Mouse (Mus musculus): ENCODE measurements around the gene Insig1.

DNA sequence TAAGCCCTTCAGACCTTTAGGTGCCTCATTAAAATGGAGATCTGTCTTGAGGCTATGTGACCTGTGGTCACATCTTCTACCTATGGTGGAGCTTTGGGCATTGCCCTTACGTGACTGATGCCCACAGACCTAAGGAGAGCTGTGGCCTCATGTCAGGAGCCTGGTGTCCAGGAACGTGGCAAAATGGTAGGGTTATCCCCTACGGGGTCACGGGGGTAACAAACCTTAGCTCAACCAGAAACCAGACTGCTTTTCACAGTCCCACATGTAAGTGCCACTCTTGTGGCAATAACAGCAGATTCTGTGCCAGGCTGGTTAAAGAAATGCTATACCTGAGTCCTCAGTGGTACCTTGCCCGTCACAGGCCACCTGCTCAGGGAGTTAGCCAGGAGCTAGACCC is 37.3 kb upstream of the Insig1 start:
- no peak for TF ChIP-seq CTCF (conservative IDR thresholded peaks at IDR 0.05; ENCODE audit: low read length)
- TF ChIP-seq POU5F1 (IDR thresholded peaks at IDR 0.05; ENCODE audit: borderline replicate concordance, low read length) = no peak
- no peak for TF ChIP-seq NANOG (IDR thresholded peaks at IDR 0.05; ENCODE audit: borderline replicate concordance, low read length)
